Mouse (Mus musculus): Measurements from ENCODE around the gene Ercc1. TPM values are rescaled to one million over a fixed set of nuclear protein-coding genes. Genes with fewer than 3 reads are reported as not detected.
A peak's percentile ranks its signal among the peaks of the same experiment; 100 is the strongest.

The Ercc1 gene
- total RNA-seq, 2 experiments from 2014 or later = 4.6 to 8.6 TPM

DNA sequence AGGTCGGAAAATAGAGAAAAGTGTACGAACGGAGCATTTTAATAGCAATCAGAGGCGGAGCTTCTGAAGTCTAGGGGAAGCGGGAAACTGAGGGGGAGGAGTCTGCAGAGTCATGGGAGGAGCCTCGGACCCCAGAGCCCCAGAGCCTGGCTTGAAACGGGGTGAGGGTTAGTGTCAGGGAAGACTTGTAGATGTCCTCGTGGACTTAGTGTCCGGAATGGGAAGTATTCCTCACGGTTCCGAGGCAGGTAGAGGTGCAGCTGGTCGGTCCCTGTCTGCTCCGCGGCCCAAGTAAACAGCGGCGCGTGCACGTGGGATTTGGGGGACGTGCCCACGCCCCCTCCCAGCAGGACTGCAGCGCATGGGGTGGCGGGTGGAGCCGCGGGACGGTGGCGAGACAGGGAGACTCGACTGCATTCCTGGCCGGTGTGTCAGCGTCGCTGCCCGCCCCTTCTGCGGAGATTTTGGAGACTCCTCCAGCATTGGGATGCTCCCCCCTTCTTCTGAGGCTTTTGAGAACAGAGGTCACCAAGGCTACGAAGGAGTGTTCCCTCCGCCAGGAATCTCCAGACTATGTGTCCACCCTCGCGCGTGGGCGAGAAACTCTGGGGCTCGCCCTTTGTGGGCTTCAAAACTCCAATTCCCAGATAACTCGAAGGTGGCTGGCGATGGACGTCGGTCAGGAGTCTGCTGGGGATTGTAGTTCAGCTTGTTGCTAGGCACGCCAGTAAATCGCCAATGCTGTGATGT is 15.5 kb downstream of the Ercc1 start:
- peak; percentile 55 for ATAC-seq (replicated peaks; ENCODE audit: low FRiP score, poor library complexity, severe bottlenecking)

GRCm38 (mm10) chr7:19360944-19361343 is 16.4 kb downstream of the Ercc1 start:
- peak; percentile 80 for ATAC-seq (replicated peaks; ENCODE audit: low FRiP score, poor library complexity, severe bottlenecking)

GRCm38 (mm10) chr7:19361720-19362119 is 17.1 kb downstream of the Ercc1 start:
- ATAC-seq (replicated peaks; ENCODE audit: low FRiP score, poor library complexity, severe bottlenecking) = peak; percentile 47

DNA sequence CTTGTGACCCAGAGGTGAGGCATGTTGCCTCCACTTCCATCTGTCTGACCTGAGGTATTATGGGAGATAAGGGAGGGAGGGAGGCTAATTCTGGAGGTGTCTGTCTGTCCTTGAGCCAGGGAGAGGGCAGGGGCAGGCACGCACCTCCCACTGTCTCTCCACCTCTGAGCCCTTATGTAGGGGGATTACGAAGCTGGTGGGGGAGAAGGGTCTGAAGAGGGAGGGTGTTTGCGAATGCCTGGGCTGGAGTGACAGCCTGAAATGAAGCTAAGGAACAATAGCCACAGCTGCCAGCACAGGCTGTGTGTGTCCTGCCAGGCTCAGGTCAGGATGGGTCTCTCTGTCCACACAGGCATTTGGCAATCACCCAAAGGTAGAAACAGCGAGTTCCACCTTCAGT is 17.7 kb downstream of the Ercc1 start:
- ATAC-seq (replicated peaks; ENCODE audit: low FRiP score, poor library complexity, severe bottlenecking) = no peak

DNA sequence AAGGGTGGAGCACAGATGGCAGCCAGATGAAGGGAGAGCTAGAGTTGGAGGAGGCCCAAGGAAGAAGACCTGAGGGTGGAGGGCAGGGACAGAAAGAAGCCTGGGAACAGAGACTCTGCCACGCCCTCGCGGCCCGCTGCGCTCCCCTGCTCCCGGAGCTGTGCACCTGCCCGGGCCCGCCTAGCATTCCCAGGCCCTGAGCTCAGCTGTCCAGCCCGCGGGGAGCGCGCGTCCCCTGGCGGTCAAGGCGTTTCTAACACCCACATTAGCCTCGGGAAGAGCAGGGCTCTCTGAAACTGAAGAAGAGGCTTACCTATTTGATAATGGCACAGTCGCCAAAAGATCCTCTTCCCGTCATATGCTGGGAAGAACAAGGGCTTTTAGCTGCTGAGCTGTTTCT is 19.3 kb downstream of the Ercc1 start:
- ATAC-seq (replicated peaks; ENCODE audit: low FRiP score, poor library complexity, severe bottlenecking) = no peak

GRCm38 (mm10) chr7:19365376-19365775 is 20.8 kb downstream of the Ercc1 start:
- no peak for ATAC-seq (replicated peaks; ENCODE audit: low FRiP score, poor library complexity, severe bottlenecking)

GRCm38 (mm10) chr7:19368380-19368779 is 23.8 kb downstream of the Ercc1 start:
- no peak for ATAC-seq (replicated peaks; ENCODE audit: low FRiP score, poor library complexity, severe bottlenecking)

GRCm38 (mm10) chr7:19369823-19370425 is 25.3 kb downstream of the Ercc1 start:
- no peak; the same call in 1 of the 2 replicates for ATAC-seq (replicated peaks; ENCODE audit: low FRiP score, poor library complexity, severe bottlenecking)

DNA sequence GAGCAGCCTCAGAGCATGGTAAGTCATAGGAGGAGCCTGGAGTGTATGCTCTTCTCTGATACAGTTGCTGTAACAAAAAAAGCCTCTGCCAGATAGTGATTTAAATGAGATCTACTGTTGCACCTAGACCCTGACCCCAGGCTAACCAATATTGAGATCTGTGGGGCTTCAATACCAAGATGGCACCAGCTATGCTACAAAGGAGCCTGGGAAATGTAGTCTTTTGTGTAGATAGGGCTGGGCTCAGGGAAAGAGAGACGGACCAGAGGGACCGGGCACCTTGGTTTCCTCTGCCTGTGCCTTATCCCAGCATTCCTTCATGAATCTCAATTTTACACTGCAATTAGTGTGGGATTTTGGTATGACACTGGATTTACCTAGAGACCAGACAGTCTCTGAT is 28.8 kb downstream of the Ercc1 start:
- no peak for ATAC-seq (replicated peaks; ENCODE audit: low FRiP score, poor library complexity, severe bottlenecking)

- ATAC-seq (replicated peaks; ENCODE audit: low FRiP score, poor library complexity, severe bottlenecking) = no peak
Measured at GRCm38 (mm10) chr7:19375368-19375767, 30.8 kb downstream of the Ercc1 start.

GRCm38 (mm10) chr7:19376019-19376418 is 31.4 kb downstream of the Ercc1 start:
- ATAC-seq (replicated peaks; ENCODE audit: low FRiP score, poor library complexity, severe bottlenecking) = no peak

DNA sequence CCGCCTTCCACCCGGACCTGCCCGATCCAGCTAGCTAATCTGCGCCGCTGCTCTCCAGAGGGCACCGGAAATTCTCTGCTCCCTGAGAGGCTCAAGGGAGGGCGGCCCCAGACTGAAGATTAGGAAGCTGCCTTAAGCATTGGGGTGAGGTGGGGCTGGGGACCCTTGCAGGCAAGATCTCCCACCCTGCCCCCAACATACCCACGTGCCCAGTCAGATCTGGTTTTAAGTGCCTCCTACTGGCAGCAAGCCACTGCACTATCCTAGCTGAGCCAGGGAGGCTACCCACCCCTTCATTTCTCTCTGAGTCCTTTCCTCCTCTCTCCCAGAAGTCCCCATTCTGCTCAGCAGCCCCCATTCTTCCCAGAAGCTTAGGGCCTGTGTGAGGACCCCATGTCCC is 33.5 kb downstream of the Ercc1 start:
- no peak for ATAC-seq (replicated peaks; ENCODE audit: low FRiP score, poor library complexity, severe bottlenecking)

DNA sequence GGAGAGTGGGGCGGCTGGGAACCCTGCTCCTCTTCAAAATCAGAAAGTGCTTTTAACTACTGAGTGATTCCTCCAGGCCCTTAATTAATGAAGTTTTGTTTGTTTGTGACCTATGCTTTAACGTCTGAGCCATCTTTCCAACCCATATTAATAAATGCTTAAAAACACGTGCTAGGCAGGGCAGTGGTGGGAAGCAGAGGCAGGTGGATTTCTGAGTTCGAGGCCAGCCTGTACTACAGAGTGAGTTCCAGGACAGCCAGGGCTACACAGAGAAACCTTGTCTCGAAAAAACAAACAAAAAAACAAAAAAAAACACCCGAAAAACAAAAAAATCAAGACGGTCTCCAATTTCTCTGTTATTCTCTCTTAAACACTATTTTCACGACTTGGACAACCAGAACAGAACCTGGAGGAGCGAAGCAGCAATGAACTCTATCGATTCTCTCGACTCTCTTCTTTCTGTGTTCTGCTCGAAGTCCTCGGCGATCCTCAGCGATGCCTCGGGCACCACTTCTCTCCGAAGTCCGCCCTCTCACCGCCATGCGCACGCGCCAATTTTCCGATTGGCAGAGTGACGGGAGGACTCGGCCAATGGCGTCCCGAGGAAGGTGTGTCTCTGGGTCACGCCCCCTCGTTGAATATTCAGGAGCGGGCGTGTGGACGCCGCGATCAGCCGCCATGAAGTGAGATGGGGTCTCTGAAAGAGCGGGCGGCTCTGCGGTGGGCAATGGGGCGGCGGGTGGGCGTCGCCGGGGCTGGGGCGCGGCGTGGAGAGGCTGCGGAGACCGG is 37.0 kb downstream of the Ercc1 start, which contains the start of gene Ercc2:
Ercc2 (plus strand) TSS at position 634 of the 789 bp plus-strand sequence.
- ATAC-seq (replicated peaks; ENCODE audit: low FRiP score, poor library complexity, severe bottlenecking) = peak; percentile 99

GRCm38 (mm10) chr7:19382166-19382541 is 37.6 kb downstream of the Ercc1 start:
- ATAC-seq (replicated peaks; ENCODE audit: low FRiP score, poor library complexity, severe bottlenecking) = peak; percentile 52

- no peak for ATAC-seq (replicated peaks; ENCODE audit: low FRiP score, poor library complexity, severe bottlenecking)
Measured at GRCm38 (mm10) chr7:19383708-19384107, 39.1 kb downstream of the Ercc1 start.

GRCm38 (mm10) chr7:19388699-19389413 is 44.3 kb downstream of the Ercc1 start:
- ATAC-seq (replicated peaks; ENCODE audit: low FRiP score, poor library complexity, severe bottlenecking) = no peak

GRCm38 (mm10) chr7:19394484-19394883 is 49.9 kb downstream of the Ercc1 start:
- ATAC-seq (replicated peaks; ENCODE audit: low FRiP score, poor library complexity, severe bottlenecking) = no peak

DNA sequence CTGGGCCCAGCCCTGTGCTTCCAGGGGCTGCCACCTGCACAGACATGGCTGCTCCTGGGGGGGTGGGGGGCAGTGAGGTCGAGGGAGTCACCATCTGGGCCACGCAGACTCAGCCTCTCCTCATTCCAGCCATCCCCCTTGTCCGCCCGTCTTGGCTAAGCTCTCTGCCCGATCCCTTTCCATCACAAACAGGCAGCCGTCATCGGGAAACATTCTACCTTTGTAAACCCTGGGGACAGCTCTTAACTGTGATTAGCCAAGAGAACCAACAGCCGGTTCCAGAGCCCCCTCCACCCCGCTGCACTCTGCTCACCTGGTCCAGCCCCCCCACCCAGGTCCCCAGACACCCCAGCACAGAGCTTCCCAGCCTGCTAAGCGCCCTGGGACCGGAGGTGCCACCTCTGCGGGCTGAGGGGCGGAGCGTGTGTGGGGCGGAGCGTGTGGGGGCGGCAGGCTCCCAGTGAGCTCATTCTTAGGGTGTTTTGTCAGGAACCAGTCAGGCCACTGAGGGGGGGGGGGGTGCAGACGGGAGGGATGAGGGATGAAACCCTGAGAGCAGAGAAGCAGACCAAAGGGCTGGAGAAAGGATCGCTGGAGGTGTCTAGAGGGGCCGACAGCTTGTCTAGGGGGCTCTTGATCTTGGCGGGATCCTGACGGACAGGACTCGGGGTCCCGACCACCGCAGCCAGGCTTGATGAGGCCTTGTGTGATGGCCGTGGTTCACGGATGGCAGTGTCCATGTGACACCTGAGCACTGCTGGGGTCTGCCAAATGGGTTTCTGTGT is 55.1 kb downstream of the Ercc1 start:
- no peak for ATAC-seq (replicated peaks; ENCODE audit: low FRiP score, poor library complexity, severe bottlenecking)

DNA sequence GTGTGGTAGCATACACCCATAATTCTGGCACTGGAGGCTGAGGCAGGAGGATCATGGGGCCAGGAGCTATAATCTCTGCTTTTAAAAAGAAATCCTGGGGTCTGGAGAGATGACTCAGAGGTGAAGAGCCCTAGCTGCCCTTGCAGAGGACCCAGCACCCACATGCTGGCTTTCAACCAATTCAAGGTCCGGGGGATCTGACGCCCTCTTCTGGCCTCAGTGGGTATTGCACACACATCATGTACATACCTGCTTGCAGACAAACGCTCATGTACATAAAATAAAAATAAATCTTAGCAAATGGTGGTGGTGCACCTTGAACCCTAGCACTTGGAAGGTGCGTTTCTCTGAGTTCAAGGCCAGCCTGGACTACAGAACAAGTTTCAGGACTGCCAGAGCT is 56.4 kb downstream of the Ercc1 start:
- ATAC-seq (replicated peaks; ENCODE audit: low FRiP score, poor library complexity, severe bottlenecking) = no peak
